Mouse (Mus musculus) liver (tissue): ENCODE data around the gene Gfod2.

Experiments
- DNase-seq: peaks from one replicate; pipeline ENCODE4 v3.0.0-alpha.2; 2020; ENCODE audit warnings: mixed read lengths

Gfod2 gene

DNA sequence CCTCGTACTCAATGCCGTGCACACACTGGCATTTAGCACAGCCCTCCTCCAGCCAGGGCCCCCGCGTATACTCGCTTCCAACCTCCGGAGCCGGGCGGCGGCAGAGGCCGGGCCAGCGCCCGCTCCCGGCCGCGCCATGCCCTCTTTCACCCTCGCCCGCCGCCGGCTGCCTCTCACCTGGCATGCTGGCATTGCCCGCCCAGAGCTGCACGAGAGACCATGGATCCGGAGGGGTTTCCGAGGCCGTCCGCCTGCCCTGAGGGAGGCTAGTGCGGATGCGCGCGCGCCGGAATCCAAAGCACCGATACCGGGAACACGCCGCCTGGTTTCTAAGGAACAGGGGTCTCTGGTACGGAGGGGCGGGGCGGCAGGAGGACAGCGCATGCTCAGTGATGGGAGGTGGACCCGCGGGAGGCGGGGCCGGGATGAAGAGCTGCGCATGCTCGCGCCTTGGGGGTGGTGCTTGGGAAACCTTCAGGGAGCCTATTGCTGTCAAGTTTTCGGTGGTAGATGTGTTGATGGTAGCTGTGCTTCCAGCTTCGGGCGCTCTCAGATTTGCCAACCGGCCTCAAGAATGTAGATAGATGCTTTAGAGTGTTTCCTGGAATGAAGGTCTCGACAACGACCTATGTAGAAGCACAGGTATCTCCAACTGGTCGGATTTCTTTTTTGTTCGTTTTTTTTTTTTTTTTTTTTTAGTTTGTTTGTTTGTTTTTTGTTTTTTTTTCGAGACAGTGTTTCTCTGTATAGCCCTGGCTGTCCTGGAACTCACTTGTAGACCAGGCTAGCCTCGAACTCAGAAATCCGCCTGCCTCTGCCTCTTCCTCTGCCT lies at the start of gene Gfod2:
Gene Gfod2 (minus strand): TSS at position 388 of the 832 bp plus-strand sequence.
- DNase-seq, result peak; percentile 98

DNA sequence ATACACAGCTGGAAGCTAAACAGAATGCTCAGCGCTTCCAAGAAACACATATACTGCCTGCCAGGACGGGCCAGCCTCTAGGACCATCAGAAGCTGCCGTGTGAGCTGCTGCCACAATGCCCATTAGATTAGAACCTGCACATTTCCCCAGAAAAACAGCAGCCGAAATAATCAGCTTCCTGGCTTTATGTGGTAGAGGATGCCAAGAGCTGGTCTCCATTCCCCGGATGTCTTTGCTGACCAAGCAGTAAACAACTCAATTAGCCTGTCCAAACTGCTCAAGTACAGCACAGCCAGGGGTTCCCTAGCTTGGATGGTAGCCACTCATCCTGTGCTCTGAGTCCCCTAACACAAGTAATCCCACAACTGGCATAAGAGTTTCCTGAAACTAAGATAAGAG lies 49.3 kb upstream of the Gfod2 start:
- no peak for DNase-seq

- DNase-seq, result no peak
Observed at GRCm38 (mm10) chr8:105805964-105806363, 47.5 kb upstream of the Gfod2 start.

DNA sequence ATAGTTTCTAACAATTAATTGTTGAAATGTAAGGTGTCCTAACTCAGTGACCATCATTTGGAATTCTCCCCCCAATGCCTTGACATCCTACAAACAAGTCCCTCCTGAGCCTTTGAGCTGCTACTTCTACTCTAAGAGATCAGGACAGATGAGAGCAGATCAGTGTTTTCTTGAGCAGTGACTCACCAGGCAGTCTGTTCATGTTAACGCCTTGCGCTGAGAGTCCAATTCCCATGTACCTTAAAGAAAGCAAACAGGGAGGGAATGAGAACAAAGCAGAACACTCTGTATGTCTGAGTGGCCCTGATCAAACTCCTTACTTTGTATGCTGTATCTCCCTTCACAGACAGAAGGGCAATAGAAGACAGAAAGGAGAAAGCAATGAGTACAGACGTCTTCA lies 46.9 kb upstream of the Gfod2 start:
- no peak for DNase-seq

DNA sequence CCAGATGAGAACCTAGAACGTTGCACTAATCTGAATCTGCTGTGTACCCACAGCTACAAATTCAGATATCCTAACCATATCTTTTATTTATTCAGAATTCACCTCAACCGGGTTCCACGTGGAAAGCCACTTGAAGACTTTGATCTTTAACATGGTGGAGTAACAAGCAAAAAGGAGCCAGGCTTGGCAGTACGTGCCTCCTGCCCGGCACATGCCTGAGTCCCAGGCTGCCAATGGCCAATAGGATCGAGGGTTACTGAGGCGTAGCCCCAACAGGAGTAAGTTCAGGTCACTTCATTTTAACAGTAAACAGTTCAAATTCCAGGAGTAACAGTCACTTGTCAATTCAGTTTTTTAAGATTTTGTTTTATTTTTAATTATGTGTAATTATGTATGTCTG lies 46.3 kb upstream of the Gfod2 start:
- DNase-seq, result no peak

- DNase-seq, result peak; percentile 80
Observed at GRCm38 (mm10) chr8:105801153-105801904, 42.9 kb upstream of the Gfod2 start.

GRCm38 (mm10) chr8:105799091-105799812 lies 40.8 kb upstream of the Gfod2 start:
- peak; percentile 82 for DNase-seq

GRCm38 (mm10) chr8:105798408-105798807 lies 39.9 kb upstream of the Gfod2 start:
- DNase-seq, result no peak

GRCm38 (mm10) chr8:105795785-105796184 lies 37.3 kb upstream of the Gfod2 start:
- no peak for DNase-seq

DNA sequence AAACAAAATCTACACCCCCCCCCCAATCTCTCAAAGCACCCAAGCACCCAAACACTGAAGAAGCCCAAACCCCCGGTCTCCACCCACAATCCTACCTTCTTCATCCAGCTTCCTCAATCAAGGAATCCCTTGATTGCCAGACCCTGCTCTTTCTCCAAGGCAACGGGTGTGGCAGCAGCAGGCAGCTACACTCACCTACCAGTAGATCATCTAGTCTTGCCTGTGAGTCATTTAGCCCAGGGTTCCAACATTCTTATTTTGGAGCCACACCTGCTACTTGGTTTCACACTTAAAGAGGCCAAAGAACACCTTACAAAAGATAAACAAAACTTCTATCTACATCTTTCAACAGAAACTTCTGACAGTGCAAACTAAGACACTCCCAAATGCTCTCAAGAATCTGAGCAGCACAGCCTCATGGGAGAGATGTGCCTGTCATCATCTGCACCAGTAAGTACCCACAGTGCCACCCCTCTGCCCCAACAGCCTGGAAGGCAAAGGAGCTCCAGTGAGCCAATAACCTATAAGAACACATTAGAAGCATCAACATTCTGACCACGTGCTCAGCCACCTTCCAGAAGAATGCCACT lies 35.6 kb upstream of the Gfod2 start:
- no peak for DNase-seq

GRCm38 (mm10) chr8:105793331-105793730 lies 34.9 kb upstream of the Gfod2 start:
- no peak for DNase-seq

DNA sequence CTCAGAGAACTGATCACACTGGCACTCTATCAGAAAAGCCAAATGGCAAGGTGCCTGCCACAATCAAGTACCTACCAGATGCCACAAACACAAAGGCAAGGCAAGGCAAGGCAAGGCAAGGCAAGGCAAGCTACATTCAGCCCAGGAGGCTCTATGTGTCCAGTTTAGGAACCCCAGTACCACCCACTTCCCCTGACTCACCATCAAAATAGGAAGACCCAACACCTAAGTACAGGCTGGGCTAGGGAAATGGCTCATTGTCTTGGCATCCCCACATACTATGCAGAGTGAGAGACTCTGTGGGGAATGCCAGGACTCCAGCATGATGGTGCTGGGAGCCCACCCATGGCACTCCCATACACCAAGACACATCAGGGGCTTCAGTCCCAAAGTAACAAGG lies 31.2 kb upstream of the Gfod2 start:
- no peak for DNase-seq

GRCm38 (mm10) chr8:105788927-105789326 lies 30.5 kb upstream of the Gfod2 start:
- DNase-seq, result no peak

DNA sequence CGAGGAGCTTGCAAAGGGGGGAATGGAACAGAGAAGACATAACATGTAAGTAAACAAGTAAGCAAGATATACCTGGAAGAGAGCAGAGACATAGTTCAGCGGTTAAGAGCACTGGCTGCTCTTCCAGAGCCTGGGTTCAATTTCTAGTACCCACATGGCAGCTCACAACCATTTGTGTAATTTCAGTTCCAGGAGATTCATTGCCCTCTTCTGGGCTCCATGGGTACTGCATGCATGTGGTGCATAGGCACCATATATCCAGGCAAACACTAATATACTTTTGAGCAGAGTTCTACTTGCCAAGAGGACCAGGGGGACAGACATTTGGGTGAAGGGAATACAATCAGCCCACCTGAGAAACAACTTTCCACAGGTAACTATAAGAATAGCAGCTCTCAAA lies 29.8 kb upstream of the Gfod2 start:
- DNase-seq, result peak; percentile 76

- DNase-seq, result no peak
Observed at GRCm38 (mm10) chr8:105780298-105780697, 21.8 kb upstream of the Gfod2 start.

DNA sequence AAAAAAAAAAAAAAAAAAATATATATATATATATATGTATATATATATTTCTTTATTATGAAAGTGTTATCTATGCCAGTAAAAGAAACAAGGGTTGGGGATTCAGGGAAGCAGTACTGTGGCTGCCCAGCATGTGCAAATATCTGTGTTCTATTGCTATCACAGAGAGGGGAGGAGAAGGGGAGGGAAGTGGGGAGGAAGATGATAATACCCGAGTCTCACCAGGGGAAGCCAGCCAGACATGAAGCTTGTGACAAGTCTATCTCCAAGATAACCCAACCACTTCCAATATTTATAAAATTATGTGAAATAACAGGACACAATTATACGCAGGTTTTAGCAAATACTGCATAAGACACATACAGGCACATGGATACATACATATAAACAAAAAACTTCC lies 19.4 kb upstream of the Gfod2 start:
- DNase-seq, result no peak

DNA sequence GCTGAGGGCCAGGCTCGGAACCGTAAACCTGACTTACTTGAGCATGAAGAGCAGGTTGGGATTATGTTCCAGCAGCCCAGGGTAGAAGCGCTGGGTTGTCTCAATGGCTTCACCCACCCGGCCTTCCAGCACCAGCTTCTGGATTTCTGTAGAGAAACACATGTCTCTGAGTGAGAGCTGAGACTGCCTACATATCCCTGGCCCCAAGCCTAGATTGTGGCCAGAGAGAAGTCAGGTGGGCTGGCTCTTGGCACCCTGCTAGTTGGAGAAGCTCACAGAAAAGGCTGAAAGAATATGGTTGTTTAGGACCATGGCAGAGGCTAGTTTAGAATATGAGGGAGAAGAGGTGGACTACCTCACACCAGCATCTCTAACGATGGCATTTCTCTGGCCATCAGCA lies 16.0 kb upstream of the Gfod2 start:
- DNase-seq, result no peak

- DNase-seq, result no peak
Observed at GRCm38 (mm10) chr8:105773441-105773861, 15.0 kb upstream of the Gfod2 start.

GRCm38 (mm10) chr8:105771398-105772175 lies 13.1 kb upstream of the Gfod2 start:
- DNase-seq, result no peak

GRCm38 (mm10) chr8:105770609-105771008 lies 12.1 kb upstream of the Gfod2 start:
- DNase-seq, result no peak

- DNase-seq, result no peak
Observed at GRCm38 (mm10) chr8:105768485-105769257, 10.2 kb upstream of the Gfod2 start.
